Mouse (Mus musculus) bone marrow macrophage, adult 2 months (primary cell): Measurements from ENCODE around the gene Atp5d. TPM values are rescaled to one million over a fixed set of nuclear protein-coding genes. Genes with fewer than 3 reads are reported as not detected.

Experiments used
- H3K27ac ChIP-seq: 2 replicates; pipeline ENCODE4 v1.5.1; 2012; ENCODE audit warnings: low read depth, low read length; ENCODE audit not compliant: insufficient read depth
- H3K4me1 ChIP-seq: 2 replicates; pipeline ENCODE4 v1.6.1; 2012; ENCODE audit warnings: low read length; ENCODE audit not compliant: control insufficient read depth, insufficient read depth
- H3K4me3 ChIP-seq: 2 replicates; pipeline ENCODE4 v1.5.1; 2012; ENCODE audit warnings: mild to moderate bottlenecking, low read length, moderate library complexity; ENCODE audit not compliant: insufficient read depth
- CTCF ChIP-seq: IDR thresholded peaks from 2 replicates; pipeline ENCODE4 v1.5.1; 2012; ENCODE audit warnings: low read depth, mild to moderate bottlenecking, low read length, moderate library complexity
- POLR2A ChIP-seq: IDR thresholded peaks from 2 replicates; pipeline ENCODE4 v1.6.1; 2012; ENCODE audit warnings: mild to moderate bottlenecking, low read depth, low read length, borderline replicate concordance
- polyA plus RNA-seq: library from polyadenylated mRNA; stranded (reverse); fragments of >200 nt; gene quantifications from 2 replicates; pipeline ENCODE4 v1.2.4, GENCODE M21; 2012; ENCODE audit not compliant: missing spikeins, insufficient read depth, insufficient read length

Gene Atp5d
- polyA plus RNA-seq, 1 experiment: 198 TPM

DNA sequence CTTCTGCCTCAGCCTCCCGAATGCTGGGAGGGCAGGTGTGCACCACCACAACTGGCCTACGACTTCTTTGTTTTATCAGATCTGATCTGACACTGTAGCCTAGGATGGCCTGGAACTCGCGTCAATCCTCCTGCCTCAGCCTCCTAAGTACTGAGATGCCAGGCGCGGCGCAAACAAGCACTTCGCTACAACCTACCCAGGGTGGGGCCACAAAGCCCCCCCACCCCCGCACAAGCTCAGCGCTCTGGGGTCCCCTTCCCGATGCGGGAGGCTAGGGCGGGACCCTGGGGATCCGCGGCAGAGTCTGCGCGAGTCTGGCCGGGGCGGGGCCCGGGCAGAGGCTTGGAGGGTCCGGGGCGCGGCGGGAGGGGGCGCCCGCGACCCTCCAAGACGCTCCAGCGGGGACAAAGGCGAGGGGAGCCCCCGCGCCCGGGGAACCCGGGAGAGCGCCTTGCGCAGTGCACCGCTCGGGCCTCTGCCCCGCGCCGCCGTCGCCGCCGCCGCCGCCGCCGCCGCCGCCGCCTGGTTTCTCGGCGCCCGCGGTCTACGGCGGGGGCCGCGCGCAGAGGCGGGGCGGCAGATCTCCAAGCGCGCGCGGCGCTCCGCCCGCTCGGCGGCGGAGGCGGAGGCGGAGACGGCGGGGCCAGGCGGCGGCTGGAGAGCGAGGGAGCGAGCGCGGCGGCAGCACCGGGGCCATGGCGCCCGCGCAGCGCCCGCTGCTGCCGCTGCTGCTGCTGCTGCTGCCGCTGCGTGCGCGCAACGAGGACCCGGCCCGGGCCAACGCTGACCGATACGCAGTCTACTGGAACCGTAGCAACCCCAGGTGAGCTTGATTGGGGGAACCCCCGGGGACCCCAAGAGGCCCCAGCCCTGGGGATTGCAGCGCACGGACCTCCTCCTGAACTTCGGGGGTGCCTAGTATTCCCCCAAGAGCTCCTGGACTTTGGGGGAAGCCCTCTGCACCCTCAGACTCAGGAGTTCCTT lies 40.9 kb downstream of the Atp5d start, which contains the start of gene Efna2:
Efna2 (plus strand) TSS at position 415 of the 984 bp plus-strand sequence.
- TF ChIP-seq CTCF: no peak
- TF ChIP-seq POLR2A: no peak
- H3K27ac ChIP-seq: no peak within 1 kb of the TSS
- H3K4me3 ChIP-seq: peak within 1 kb of the TSS; percentile 59
- H3K4me1 ChIP-seq: peaks cover 2% of the 10 kb centered on the region

DNA sequence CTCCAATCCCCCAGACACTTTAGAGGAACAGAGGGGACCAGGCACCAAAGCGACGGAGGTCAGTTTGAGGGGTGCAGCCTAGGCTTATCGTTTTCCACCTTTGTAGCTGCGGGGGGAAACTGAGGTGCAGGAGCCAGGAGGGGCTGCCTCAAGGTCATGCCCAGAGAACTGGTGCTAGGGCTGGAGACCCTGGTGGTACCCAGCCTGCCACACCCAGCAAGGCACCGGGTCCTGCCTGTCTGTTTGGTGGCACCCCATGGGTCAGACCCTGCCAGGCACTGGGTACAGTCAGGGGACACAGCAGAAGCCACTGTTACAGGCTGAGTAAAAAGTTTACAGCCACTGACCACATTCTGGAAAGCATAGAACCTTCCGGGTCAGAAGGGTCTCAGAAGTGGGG lies 41.9 kb downstream of the Atp5d start:
- no peaks in the 10 kb centered on the region for H3K4me1 ChIP-seq
- TF ChIP-seq CTCF: no peak
- no peak for TF ChIP-seq POLR2A
- H3K4me3 ChIP-seq: no peak overlapping the region
- no peak overlapping the region for H3K27ac ChIP-seq

DNA sequence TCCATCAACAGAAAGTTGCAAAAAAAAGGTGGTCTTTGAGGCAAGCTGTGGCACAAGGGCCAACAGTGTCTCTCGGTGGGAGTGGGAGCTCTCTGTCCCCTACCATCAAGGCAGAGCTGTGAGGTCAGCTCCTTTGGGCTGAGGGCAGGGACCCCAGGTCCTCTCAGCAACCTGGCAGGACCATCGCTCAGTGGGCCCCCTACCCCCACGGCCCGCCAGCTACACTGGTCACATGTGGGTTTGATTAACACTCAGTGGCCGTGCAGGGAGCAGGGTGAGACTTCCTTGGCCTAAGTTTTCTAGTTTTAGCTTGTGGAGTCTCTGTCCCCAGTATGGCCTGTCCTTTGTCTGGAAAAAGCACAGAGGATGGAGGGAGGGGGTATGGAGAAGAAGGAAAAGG lies 42.4 kb downstream of the Atp5d start:
- Histone ChIP-seq H3K4me1 (no peaks in the 10 kb centered on the region), H3K27ac (no peak overlapping the region), H3K4me3 (no peak overlapping the region)
- TF ChIP-seq CTCF: no peak
- TF ChIP-seq POLR2A: no peak

DNA sequence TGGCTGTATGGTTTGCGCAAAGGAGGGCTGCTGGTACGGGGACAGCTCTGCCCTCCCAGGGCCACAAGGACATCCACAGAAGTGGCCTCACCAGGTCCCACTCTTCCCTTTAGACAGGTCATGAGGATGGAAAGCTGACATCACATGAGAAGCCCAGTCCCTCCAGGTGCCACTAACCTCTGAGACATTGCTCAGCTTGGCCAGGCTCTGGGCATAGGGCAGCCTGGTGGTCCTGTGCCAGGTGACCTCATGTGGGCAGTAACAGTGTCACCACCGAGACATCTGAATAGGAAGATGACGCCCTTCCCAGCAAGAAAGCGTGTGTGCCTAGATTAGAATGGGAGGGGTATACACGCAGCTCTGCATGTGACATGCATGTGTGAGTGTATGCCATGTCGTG lies 44.1 kb downstream of the Atp5d start:
- Histone ChIP-seq H3K27ac (no peak overlapping the region), H3K4me3 (no peak overlapping the region), H3K4me1 (no peaks in the 10 kb centered on the region)
- TF ChIP-seq CTCF (no peak), POLR2A (no peak)

DNA sequence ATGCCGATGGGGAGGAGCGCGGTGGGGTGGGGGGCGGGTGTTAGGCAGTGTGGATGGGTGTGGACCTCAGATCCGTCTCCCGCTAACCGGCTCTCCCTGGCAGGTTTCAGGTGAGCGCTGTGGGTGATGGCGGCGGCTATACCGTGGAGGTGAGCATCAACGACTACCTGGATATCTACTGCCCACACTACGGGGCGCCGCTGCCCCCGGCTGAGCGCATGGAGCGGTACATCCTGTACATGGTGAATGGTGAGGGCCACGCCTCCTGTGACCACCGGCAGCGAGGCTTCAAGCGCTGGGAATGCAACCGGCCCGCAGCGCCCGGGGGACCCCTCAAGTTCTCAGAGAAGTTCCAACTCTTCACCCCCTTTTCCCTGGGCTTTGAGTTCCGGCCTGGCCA lies 48.2 kb downstream of the Atp5d start:
- TF ChIP-seq CTCF (no peak), POLR2A (no peak)
- Histone ChIP-seq H3K27ac (no peak overlapping the region), H3K4me3 (no peak overlapping the region), H3K4me1 (no peaks in the 10 kb centered on the region; the same call in 1 of the 2 replicates)

DNA sequence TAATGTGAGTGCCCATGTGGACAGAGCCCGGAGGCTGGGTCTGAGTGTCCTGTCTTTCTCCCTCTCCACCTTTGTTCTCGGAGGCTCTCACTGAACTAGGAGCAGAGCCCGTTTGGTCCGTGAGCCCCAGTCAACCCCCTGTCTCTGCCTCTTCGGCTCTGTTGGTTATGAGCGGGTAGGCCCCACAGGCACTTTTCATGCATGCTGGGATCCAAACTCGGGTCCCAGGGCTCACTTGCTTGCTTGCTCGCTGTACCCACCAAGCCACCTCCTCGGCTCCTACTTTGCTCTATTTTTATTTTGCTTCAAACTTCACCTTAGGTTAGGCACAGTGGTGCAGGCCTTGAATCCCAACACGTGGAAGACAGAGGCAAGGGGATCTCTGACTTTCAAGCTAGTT lies 49.3 kb downstream of the Atp5d start:
- H3K4me3 ChIP-seq: no peak overlapping the region
- H3K27ac ChIP-seq: no peak overlapping the region
- TF ChIP-seq POLR2A (no peak), CTCF (no peak)
- H3K4me1 ChIP-seq: no peaks in the 10 kb centered on the region; the same call in 1 of the 2 replicates

DNA sequence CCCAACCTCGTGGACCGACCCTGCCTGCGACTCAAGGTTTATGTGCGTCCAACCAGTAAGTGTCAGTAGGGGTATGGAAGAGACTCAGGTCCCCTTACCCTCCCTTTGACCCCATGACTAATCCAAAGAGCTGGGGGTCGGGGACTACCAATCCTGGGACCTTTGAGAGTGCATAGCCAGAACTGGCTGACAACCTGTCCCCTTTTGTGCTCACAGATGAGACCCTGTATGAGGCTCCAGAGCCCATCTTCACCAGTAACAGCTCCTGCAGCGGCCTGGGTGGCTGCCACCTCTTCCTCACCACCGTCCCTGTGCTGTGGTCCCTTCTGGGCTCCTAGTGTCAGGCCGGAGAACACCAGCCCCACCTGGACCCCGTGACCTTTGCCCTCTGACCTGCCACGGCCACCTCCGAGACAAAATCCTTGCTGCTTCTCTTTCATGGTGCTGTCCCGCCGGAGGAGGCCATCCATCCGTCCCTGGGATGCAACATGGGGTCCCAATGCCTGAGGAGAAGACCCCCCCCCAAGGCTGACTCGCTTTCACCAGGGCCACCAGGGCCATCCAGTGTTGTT lies 50.1 kb downstream of the Atp5d start:
- no peak overlapping the region for H3K27ac ChIP-seq
- no peak for TF ChIP-seq POLR2A
- no peak for TF ChIP-seq CTCF
- H3K4me3 ChIP-seq: no peak overlapping the region
- no peaks in the 10 kb centered on the region; the same call in 1 of the 2 replicates for H3K4me1 ChIP-seq

DNA sequence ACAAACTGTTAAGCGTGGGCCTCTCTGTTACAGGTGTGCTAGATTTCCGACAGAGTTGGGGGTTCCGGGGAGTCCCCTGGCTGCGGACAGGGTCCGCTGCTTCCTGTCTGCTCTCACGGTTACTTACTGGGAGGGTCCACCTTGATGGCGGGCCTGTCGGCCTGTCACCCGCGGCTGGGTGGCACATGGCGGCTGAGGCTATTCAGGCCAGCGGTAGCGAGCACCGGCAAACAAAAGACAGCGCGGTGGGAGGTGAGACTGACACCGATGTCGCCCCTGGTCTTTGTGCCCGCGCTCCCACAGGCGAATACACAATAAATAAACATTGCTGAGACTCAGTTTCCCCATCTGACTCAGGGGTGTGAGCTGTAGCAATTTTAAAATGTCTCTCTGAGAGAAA lies 51.6 kb downstream of the Atp5d start:
- peak overlapping the region; percentile 37; the same call in 1 of the 2 replicates for H3K4me3 ChIP-seq
- H3K27ac ChIP-seq: no peak overlapping the region
- no peaks in the 10 kb centered on the region; the same call in 1 of the 2 replicates for H3K4me1 ChIP-seq
- TF ChIP-seq CTCF: no peak
- no peak for TF ChIP-seq POLR2A

DNA sequence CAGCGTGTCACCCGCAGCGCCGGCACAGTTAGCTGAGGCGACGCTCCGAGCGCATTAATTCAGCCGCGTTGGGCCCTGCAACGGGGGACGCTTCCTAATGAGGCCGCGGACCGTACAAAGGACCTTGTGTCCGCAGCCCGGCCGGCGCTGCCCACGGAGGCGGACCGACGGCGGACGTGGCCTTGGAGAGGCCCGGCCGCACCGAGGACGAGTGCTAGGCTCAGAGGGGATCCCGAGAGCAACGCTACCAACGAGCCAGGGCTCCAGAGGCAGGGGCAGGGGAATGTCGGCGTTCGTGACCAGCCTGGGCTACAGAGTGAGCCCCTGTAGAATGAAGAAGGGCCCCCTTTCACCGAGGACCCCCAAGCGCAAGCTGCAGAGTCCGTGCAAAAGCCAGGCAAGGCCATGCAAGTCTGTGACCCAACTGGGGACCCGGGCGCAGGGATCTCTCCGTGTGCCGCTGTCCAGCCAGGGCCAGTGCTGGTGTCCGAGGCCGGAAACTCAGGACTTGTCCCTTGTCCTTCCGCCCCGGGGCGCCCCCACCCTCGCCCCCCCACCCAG lies 52.1 kb downstream of the Atp5d start:
- TF ChIP-seq POLR2A (no peak), CTCF (no peak)
- Histone ChIP-seq H3K4me1 (no peaks in the 10 kb centered on the region; the same call in 1 of the 2 replicates), H3K4me3 (peak overlapping the region; percentile 37), H3K27ac (no peak overlapping the region)
